Mouse (Mus musculus) forebrain, embryonic 12.5 days (tissue): ENCODE measurements at regions not wholly inside any gene's neighbourhood (a gene's known extent, or its start where the extent isn't known, plus 50 kb on each side); places are given as distances from the start of the nearest gene placed in this dataset.

Source experiments
- ATAC-seq: fragments of 200-750 bp; cut with Nextera tagmentation; 2 replicates; pipeline ENCODE4 v1.8.0; 2017; ENCODE audit warnings: moderate TSS enrichment; ENCODE audit not compliant: low FRiP score
- H3K27ac ChIP-seq: fragments of 300-500 bp; sonication (generic); 2 replicates; pipeline ENCODE4 v1.5.1; 2016; ENCODE audit warnings: mild to moderate bottlenecking
- H3K27me3 ChIP-seq: fragments of 300-500 bp; sonication (generic); 2 replicates; pipeline ENCODE4 v1.6.1; 2016; ENCODE audit warnings: mild to moderate bottlenecking
- H3K36me3 ChIP-seq: fragments of 300-500 bp; sonication (generic); replicated peaks from 2 replicates; pipeline ENCODE4 v1.6.1; 2016; ENCODE audit warnings: mild to moderate bottlenecking
- H3K4me1 ChIP-seq: fragments of 300-500 bp; sonication (generic); 2 replicates; pipeline ENCODE4 v1.6.1; 2016
- H3K4me2 ChIP-seq: fragments of 300-500 bp; sonication (generic); 2 replicates; pipeline ENCODE4 v1.6.1; 2016; ENCODE audit warnings: mild to moderate bottlenecking, moderate library complexity
- H3K4me3 ChIP-seq: fragments of 300-500 bp; sonication (generic); replicated peaks from 2 replicates; pipeline ENCODE4 v1.5.1; 2016; ENCODE audit warnings: mild to moderate bottlenecking
- H3K9ac ChIP-seq: fragments of 300-500 bp; sonication (generic); 2 replicates; pipeline ENCODE4 v1.6.1; 2016; ENCODE audit warnings: mild to moderate bottlenecking
- H3K9me3 ChIP-seq: fragments of 300-500 bp; sonication (generic); 2 replicates; pipeline ENCODE4 v1.6.1; 2016
- WGBS: fragments of 180-500 bp; shearing (Covaris S2); methylation state at CpG from one replicate; pipeline ENCODE4 v1.1.7; 2016; 5-methylcytosine and 5-hydroxymethylcytosine counted together

- WGBS, result 93% methylated on average over 7 of the region's 7 CpGs
- Histone ChIP-seq H3K4me2 (no peak overlapping the region), H3K4me1 (no peaks in the 10 kb centered on the region), H3K9me3 (no peaks in the 10 kb centered on the region), H3K27me3 (no peaks in the 10 kb centered on the region), H3K27ac (no peak overlapping the region), H3K9ac (no peak overlapping the region), H3K36me3 (no peaks in the 10 kb centered on the region), H3K4me3 (no peak overlapping the region)
- ATAC-seq, result no peak
Observed at GRCm38 (mm10) chr14:29878423-29878800, 89.7 kb upstream of the Selenok start.

- WGBS, result 90% methylated on average over 3 of the region's 3 CpGs
- Histone ChIP-seq H3K27ac (no peak overlapping the region), H3K9me3 (no peaks in the 10 kb centered on the region), H3K4me3 (no peak overlapping the region), H3K4me1 (no peaks in the 10 kb centered on the region), H3K27me3 (no peaks in the 10 kb centered on the region), H3K9ac (no peak overlapping the region), H3K4me2 (no peak overlapping the region), H3K36me3 (no peaks in the 10 kb centered on the region)
- no peak for ATAC-seq
Observed at GRCm38 (mm10) chr14:29879283-29879682, 88.8 kb upstream of the Selenok start.

- H3K4me3 ChIP-seq, result no peak overlapping the region
- no peak overlapping the region for H3K27ac ChIP-seq
- ATAC-seq, result no peak
- H3K4me1 ChIP-seq, result no peaks in the 10 kb centered on the region
- no peaks in the 10 kb centered on the region for H3K9me3 ChIP-seq
- no peak overlapping the region for H3K9ac ChIP-seq
- H3K36me3 ChIP-seq, result no peaks in the 10 kb centered on the region
- 83% methylated on average over 11 of the region's 11 CpGs for WGBS
- H3K4me2 ChIP-seq, result no peak overlapping the region
- no peaks in the 10 kb centered on the region for H3K27me3 ChIP-seq
Observed at GRCm38 (mm10) chr14:29882666-29883344, 85.3 kb upstream of the Selenok start.

GRCm38 (mm10) chr14:29895332-29895988 is 72.6 kb upstream of the Selenok start:
- H3K4me1 ChIP-seq, result 0 out of 2 replicates have a peak, but pooled peaks cover 3% of the 10 kb centered on the region
- no peak overlapping the region for H3K9ac ChIP-seq
- H3K9me3 ChIP-seq, result no peaks in the 10 kb centered on the region
- ATAC-seq, result no peak
- WGBS, result 91% methylated on average over 2 of the region's 2 CpGs
- H3K27ac ChIP-seq, result no peak overlapping the region
- no peak overlapping the region for H3K4me3 ChIP-seq
- H3K27me3 ChIP-seq, result no peaks in the 10 kb centered on the region
- no peaks in the 10 kb centered on the region for H3K36me3 ChIP-seq
- H3K4me2 ChIP-seq, result no peak overlapping the region

- H3K9ac ChIP-seq, result no peak overlapping the region
- H3K4me2 ChIP-seq, result no peak overlapping the region
- no peaks in the 10 kb centered on the region for H3K27me3 ChIP-seq
- 77% methylated on average over 6 of the region's 6 CpGs for WGBS
- no peak overlapping the region for H3K27ac ChIP-seq
- no peak for ATAC-seq
- H3K4me1 ChIP-seq, result 0 out of 2 replicates have a peak, but pooled peaks cover 3% of the 10 kb centered on the region
- H3K4me3 ChIP-seq, result no peak overlapping the region
- H3K36me3 ChIP-seq, result no peaks in the 10 kb centered on the region
- no peaks in the 10 kb centered on the region for H3K9me3 ChIP-seq
Observed at GRCm38 (mm10) chr14:29895989-29896675, 72.0 kb upstream of the Selenok start.

GRCm38 (mm10) chr14:29900931-29901330 is 67.2 kb upstream of the Selenok start:
- Histone ChIP-seq H3K9ac (no peak overlapping the region), H3K9me3 (no peaks in the 10 kb centered on the region), H3K27ac (no peak overlapping the region), H3K27me3 (no peaks in the 10 kb centered on the region), H3K4me3 (no peak overlapping the region), H3K4me1 (no peaks in the 10 kb centered on the region), H3K36me3 (no peaks in the 10 kb centered on the region), H3K4me2 (no peak overlapping the region)
- ATAC-seq, result no peak
- 77% methylated on average over 6 of the region's 6 CpGs for WGBS

GRCm38 (mm10) chr14:29903574-29903973 is 64.5 kb upstream of the Selenok start:
- no peak for ATAC-seq
- H3K4me3 ChIP-seq, result no peak overlapping the region
- no peak overlapping the region for H3K4me2 ChIP-seq
- no peak overlapping the region for H3K9ac ChIP-seq
- H3K36me3 ChIP-seq, result no peaks in the 10 kb centered on the region
- no peaks in the 10 kb centered on the region for H3K27me3 ChIP-seq
- no peak overlapping the region for H3K27ac ChIP-seq
- no peaks in the 10 kb centered on the region for H3K9me3 ChIP-seq
- peaks cover 7% of the 10 kb centered on the region; the same call in 1 of the 2 replicates for H3K4me1 ChIP-seq
- 80% methylated on average over 3 of the region's 3 CpGs for WGBS

GRCm38 (mm10) chr14:29904856-29905255 is 63.3 kb upstream of the Selenok start:
- Histone ChIP-seq H3K27me3 (no peaks in the 10 kb centered on the region), H3K4me1 (peaks cover 7% of the 10 kb centered on the region; the same call in 1 of the 2 replicates), H3K4me3 (no peak overlapping the region), H3K9me3 (no peaks in the 10 kb centered on the region), H3K27ac (no peak overlapping the region), H3K4me2 (no peak overlapping the region), H3K9ac (no peak overlapping the region), H3K36me3 (no peaks in the 10 kb centered on the region)
- ATAC-seq, result no peak
- 78% methylated on average over 6 of the region's 6 CpGs for WGBS

GRCm38 (mm10) chr14:29909741-29910140 is 58.4 kb upstream of the Selenok start:
- 73% methylated on average over 8 of the region's 8 CpGs for WGBS
- ATAC-seq, result no peak
- H3K9me3 ChIP-seq, result no peaks in the 10 kb centered on the region

More at GRCm38 (mm10) chr14:29909741-29910140, 58.4 kb upstream of the Selenok start:
- H3K36me3 ChIP-seq, result no peaks in the 10 kb centered on the region
- no peak overlapping the region for H3K9ac ChIP-seq
- no peak overlapping the region for H3K27ac ChIP-seq
- no peaks in the 10 kb centered on the region for H3K27me3 ChIP-seq
- H3K4me3 ChIP-seq, result no peak overlapping the region
- H3K4me2 ChIP-seq, result no peak overlapping the region
- peaks cover 7% of the 10 kb centered on the region; the same call in 1 of the 2 replicates for H3K4me1 ChIP-seq
